ENCODE assay signal across 23 mouse cellular contexts in genomic region chr3:59024531-59025192, GRCm38 (mm10). TPM values are rescaled to one million over a fixed set of nuclear protein-coding genes. Genes with fewer than 3 reads are reported as not detected.
DNase-seq lines count a peak whose midpoint lies in the region; ATAC-seq and TF ChIP-seq lines count a peak whose summit lies in the region.
"Had no signal": no experiment of that assay in that cellular context is flagged by ENCODE, and none has a peak within 500 bp of the region (broad histone marks: within the 10 kb centered on the region; RNA-seq: fewer than 3 reads in every experiment).

No protein-coding gene starts in this region.

- no peak overlapping the region for H3K4me3 ChIP-seq in forebrain, embryonic 10.5 days
- H3K4me3 ChIP-seq in forebrain, embryonic 13.5 days: no peak overlapping the region
- no peak overlapping the region for H3K4me3 ChIP-seq in heart, embryonic 12.5 days
- H3K4me3 ChIP-seq in heart, embryonic 16.5 days (ENCODE audit: low read length): no peak overlapping the region
- H3K4me3 ChIP-seq in liver, embryonic 16.5 days (ENCODE audit: low read depth, low read length): no peak overlapping the region
- H3K4me3 ChIP-seq in thymus, adult 2 months (ENCODE audit: control insufficient read depth, insufficient read depth, low read length): no peak overlapping the region
- H3K4me3 ChIP-seq in hindbrain, embryonic 16.5 days (ENCODE audit: low read length): no peak overlapping the region
- H3K4me3 ChIP-seq: forebrain, embryonic 15.5 days; hindbrain, embryonic 12.5 days; midbrain, embryonic 10.5 days had no signal

- TF ChIP-seq CTCF in thymus, adult 2 months (IDR thresholded peaks at IDR 0.05; ENCODE audit: borderline replicate concordance, control insufficient read depth, extremely low read depth, insufficient read depth, low read length, poor library complexity): no peak

- no peaks in the 10 kb centered on the region for H3K27me3 ChIP-seq in forebrain, embryonic 10.5 days (ENCODE audit: poor library complexity, severe bottlenecking)
- H3K27me3 ChIP-seq in forebrain, embryonic 13.5 days: no peaks in the 10 kb centered on the region
- H3K27me3 ChIP-seq in heart, embryonic 12.5 days (replicated peaks): no peaks in the 10 kb centered on the region
- H3K27me3 ChIP-seq in heart, embryonic 16.5 days (ENCODE audit: control insufficient read depth, insufficient read depth, low read length): no peaks in the 10 kb centered on the region
- no peaks in the 10 kb centered on the region for H3K27me3 ChIP-seq in liver, embryonic 16.5 days (ENCODE audit: control insufficient read depth, insufficient read depth, low read depth, low read length)
- H3K27me3 ChIP-seq in thymus, adult 2 months (ENCODE audit: control insufficient read depth, insufficient read depth, low read length): no peaks in the 10 kb centered on the region
- H3K27me3 ChIP-seq in hindbrain, embryonic 16.5 days (replicated peaks; ENCODE audit: control insufficient read depth, insufficient read depth, low read length): no peaks in the 10 kb centered on the region
- H3K27me3 ChIP-seq: forebrain, embryonic 15.5 days; hindbrain, embryonic 12.5 days had no signal

- ATAC-seq in forebrain, embryonic 13.5 days: no peak
- ATAC-seq in heart, embryonic 12.5 days (ENCODE audit: insufficient number of reproducible peaks, low FRiP score): peak; percentile 53; the same call in 1 of the 2 replicates
- ATAC-seq in heart, embryonic 16.5 days (replicated peaks; ENCODE audit: extremely low read depth, insufficient read depth, low FRiP score): no peak
- ATAC-seq in liver, embryonic 16.5 days (ENCODE audit: low read depth): peak; percentile 37; the same call in 1 of the 2 replicates
- ATAC-seq in hindbrain, embryonic 16.5 days: no peak
- ATAC-seq: activated CD4-positive, CD25-positive, alpha-beta regulatory T cell, adult 4 months; forebrain, embryonic 15.5 days had no signal

- intact Hi-C loops in heart, postnatal 14 days (cut with DNase I): no loop called here

- H3K4me1 ChIP-seq in forebrain, embryonic 10.5 days: peaks cover 33% of the 10 kb centered on the region
- H3K4me1 ChIP-seq in forebrain, embryonic 13.5 days: peaks cover 13% of the 10 kb centered on the region
- peaks cover 54% of the 10 kb centered on the region for H3K4me1 ChIP-seq in heart, embryonic 12.5 days (replicated peaks)
- H3K4me1 ChIP-seq in heart, embryonic 16.5 days (ENCODE audit: control insufficient read depth, insufficient read depth, low read length): peaks cover 33% of the 10 kb centered on the region
- H3K4me1 ChIP-seq in liver, embryonic 16.5 days (ENCODE audit: control insufficient read depth, low read depth, low read length): no peaks in the 10 kb centered on the region
- no peaks in the 10 kb centered on the region for H3K4me1 ChIP-seq in thymus, adult 2 months (replicated peaks; ENCODE audit: control insufficient read depth, insufficient read depth, low read length)
- H3K4me1 ChIP-seq in hindbrain, embryonic 16.5 days (ENCODE audit: control insufficient read depth, insufficient read depth, low read depth, low read length): peaks cover 4% of the 10 kb centered on the region; the same call in 1 of the 2 replicates

- no peak overlapping the region for H3K9ac ChIP-seq in forebrain, embryonic 13.5 days
- peak overlapping the region; percentile 40; the same call in 1 of the 2 replicates for H3K9ac ChIP-seq in heart, embryonic 12.5 days
- peak overlapping the region; percentile 18; the same call in 1 of the 2 replicates for H3K9ac ChIP-seq in heart, embryonic 16.5 days (ENCODE audit: low read length)
- H3K9ac ChIP-seq in liver, embryonic 16.5 days (ENCODE audit: low read depth, low read length): no peak overlapping the region
- H3K9ac ChIP-seq in hindbrain, embryonic 16.5 days (ENCODE audit: low read depth, low read length): no peak overlapping the region
- H3K9ac ChIP-seq: forebrain, embryonic 15.5 days; hindbrain, embryonic 12.5 days; lung, embryonic 14.5 days had no signal

- TF ChIP-seq POLR2A in thymus, adult 2 months (IDR thresholded peaks at IDR 0.05; ENCODE audit: control insufficient read depth, extremely low read depth, insufficient read depth, low read length, poor library complexity): no peak

- DNase-seq in forebrain, embryonic 10.5 days (ENCODE audit: extremely low spot score, low spot score): no peak
- DNase-seq in heart, postnatal 14 days: no peak
- DNase-seq in thymus, adult 2 months: no peak
- DNase-seq: adrenal gland, adult 8-10 months; cerebellum, adult 18-20 months; cerebellum, postnatal 25 days; embryo, embryonic 11 days; gastrocnemius, postnatal 36 days; kidney, adult 11 months; layer of hippocampus, adult 9-11 months; lung, embryonic 14.5 days; lung, postnatal 36 days; thymus, postnatal 14 days had no signal

- H3K4me2 ChIP-seq in forebrain, embryonic 13.5 days: no peak overlapping the region
- H3K4me2 ChIP-seq in heart, embryonic 12.5 days: peak overlapping the region; percentile 45
- peak overlapping the region; percentile 42 for H3K4me2 ChIP-seq in heart, embryonic 16.5 days (ENCODE audit: low read depth, low read length)
- no peak overlapping the region for H3K4me2 ChIP-seq in liver, embryonic 16.5 days (ENCODE audit: low read depth, low read length)
- H3K4me2 ChIP-seq in hindbrain, embryonic 16.5 days (ENCODE audit: low read length): no peak overlapping the region
- H3K4me2 ChIP-seq: forebrain, embryonic 15.5 days; hindbrain, embryonic 12.5 days; lung, embryonic 14.5 days had no signal

- WGBS in forebrain, embryonic 10.5 days: 72% methylated on average over 14 of the region's 14 CpGs
- 83% methylated on average over 14 of the region's 14 CpGs for WGBS in forebrain, embryonic 13.5 days
- 13% methylated on average over 14 of the region's 14 CpGs for WGBS in heart, embryonic 12.5 days
- 24% methylated on average over 14 of the region's 14 CpGs for WGBS in heart, embryonic 16.5 days
- 18% methylated on average over 14 of the region's 14 CpGs for WGBS in liver, embryonic 16.5 days (ENCODE audit: insufficient replicate concordance)
- WGBS in thymus, adult 2 months: 80% methylated on average over 14 of the region's 14 CpGs
- WGBS in hindbrain, embryonic 16.5 days: 74% methylated on average over 14 of the region's 14 CpGs

- 0 out of 2 replicates have a peak overlapping the region, but pooled peaks have one; percentile 1 for H3K27ac ChIP-seq in forebrain, embryonic 10.5 days
- no peak overlapping the region for H3K27ac ChIP-seq in forebrain, embryonic 13.5 days
- 0 out of 2 replicates have a peak overlapping the region, but pooled peaks have one; percentile 15 for H3K27ac ChIP-seq in heart, embryonic 12.5 days (ENCODE audit: poor library complexity, severe bottlenecking)
- 0 out of 2 replicates have a peak overlapping the region, but pooled peaks have one; percentile 14 for H3K27ac ChIP-seq in heart, embryonic 16.5 days (ENCODE audit: low read length)
- no peak overlapping the region for H3K27ac ChIP-seq in liver, embryonic 16.5 days (ENCODE audit: low read length)
- no peak overlapping the region for H3K27ac ChIP-seq in thymus, adult 2 months (ENCODE audit: control insufficient read depth, insufficient read depth, low read length)
- no peak overlapping the region for H3K27ac ChIP-seq in hindbrain, embryonic 16.5 days (ENCODE audit: low read depth, low read length)
- H3K27ac ChIP-seq: forebrain, embryonic 15.5 days; hindbrain, embryonic 12.5 days; kidney, postnatal 0 days; midbrain, embryonic 10.5 days had no signal

- no peaks in the 10 kb centered on the region for H3K36me3 ChIP-seq in forebrain, embryonic 10.5 days (replicated peaks)
- no peaks in the 10 kb centered on the region for H3K36me3 ChIP-seq in forebrain, embryonic 13.5 days (ENCODE audit: poor library complexity, severe bottlenecking)
- H3K36me3 ChIP-seq in heart, embryonic 12.5 days: no peaks in the 10 kb centered on the region
- no peaks in the 10 kb centered on the region for H3K36me3 ChIP-seq in heart, embryonic 16.5 days (ENCODE audit: control insufficient read depth, insufficient read depth)
- no peaks in the 10 kb centered on the region for H3K36me3 ChIP-seq in liver, embryonic 16.5 days (ENCODE audit: control insufficient read depth, insufficient read depth)
- no peaks in the 10 kb centered on the region for H3K36me3 ChIP-seq in thymus, adult 2 months (ENCODE audit: control insufficient read depth, insufficient read depth, low read length)
- no peaks in the 10 kb centered on the region for H3K36me3 ChIP-seq in hindbrain, embryonic 16.5 days (ENCODE audit: control insufficient read depth, insufficient read depth, low read length)
- H3K36me3 ChIP-seq: forebrain, embryonic 15.5 days; hindbrain, embryonic 12.5 days; midbrain, embryonic 10.5 days had no signal

- no peaks in the 10 kb centered on the region for H3K9me3 ChIP-seq in forebrain, embryonic 10.5 days
- no peaks in the 10 kb centered on the region for H3K9me3 ChIP-seq in forebrain, embryonic 13.5 days (replicated peaks)
- H3K9me3 ChIP-seq in heart, embryonic 12.5 days (replicated peaks): no peaks in the 10 kb centered on the region
- H3K9me3 ChIP-seq in heart, embryonic 16.5 days (replicated peaks; ENCODE audit: control insufficient read depth, low read length): no peaks in the 10 kb centered on the region
- no peaks in the 10 kb centered on the region for H3K9me3 ChIP-seq in liver, embryonic 16.5 days (replicated peaks; ENCODE audit: control insufficient read depth, low read length)
- H3K9me3 ChIP-seq in hindbrain, embryonic 16.5 days (ENCODE audit: control insufficient read depth, low read length): no peaks in the 10 kb centered on the region
- H3K9me3 ChIP-seq: forebrain, embryonic 15.5 days; hindbrain, embryonic 12.5 days; midbrain, embryonic 10.5 days had no signal

RNA-seq across cellular contexts. Expression of gene Med12l, which starts 19.0 kb away (rescaled TPM):
- 2.9 and 3.1 TPM in 2 replicates for polyA plus RNA-seq in forebrain, embryonic 10.5 days (2016; fragmentation: Nextera tagmentation; extraction: Ambion mirVana)
- polyA plus RNA-seq in forebrain, embryonic 13.5 days (2015; fragmentation: Nextera tagmentation; extraction: Ambion mirVana): 3.5 and 3.7 TPM in 2 replicates
- 5.1 and 5.6 TPM in 2 replicates for polyA plus RNA-seq in heart, embryonic 12.5 days (2016; fragmentation: Nextera tagmentation; extraction: Ambion mirVana)
- 1 to 10 TPM; 8.7 to 9.7 TPM for total RNA-seq in heart, postnatal 14 days (2021)
- polyA plus RNA-seq in heart, embryonic 16.5 days (2015; fragmentation: Nextera tagmentation; extraction: Ambion mirVana): 2.3 and 2.6 TPM in 2 replicates
- 0.37 and 0.73 TPM in 2 replicates for polyA plus RNA-seq in liver, embryonic 16.5 days (2015; fragmentation: Nextera tagmentation; extraction: Ambion mirVana)
- 3.3 and 4.2 TPM in 2 replicates for polyA plus RNA-seq in thymus, adult 2 months (2012; rRNA removed)
- polyA plus RNA-seq in hindbrain, embryonic 16.5 days (2015; fragmentation: Nextera tagmentation; extraction: Ambion mirVana): 3.9 and 4.1 TPM in 2 replicates

Comparison
In these comparisons a context has a peak if more than half of its experiments do, and no peak if none do; other contexts are left out.
1. H3K27ac ChIP-seq: peak in forebrain, embryonic 10.5 days (single experiment), heart, embryonic 12.5 days (single experiment) and heart, embryonic 16.5 days (single experiment); none in forebrain, embryonic 13.5 days (single experiment), liver, embryonic 16.5 days (single experiment), thymus, adult 2 months (single experiment) and hindbrain, embryonic 16.5 days (single experiment).
2. ATAC-seq: peak in heart, embryonic 12.5 days (single experiment) and liver, embryonic 16.5 days (single experiment); none in forebrain, embryonic 13.5 days (single experiment), heart, embryonic 16.5 days (single experiment) and hindbrain, embryonic 16.5 days (single experiment).
3. H3K4me2 ChIP-seq: peak in heart, embryonic 12.5 days (single experiment) and heart, embryonic 16.5 days (single experiment); none in forebrain, embryonic 13.5 days (single experiment), liver, embryonic 16.5 days (single experiment) and hindbrain, embryonic 16.5 days (single experiment).
4. H3K9ac ChIP-seq: peak in heart, embryonic 12.5 days (single experiment) and heart, embryonic 16.5 days (single experiment); none in forebrain, embryonic 13.5 days (single experiment), liver, embryonic 16.5 days (single experiment) and hindbrain, embryonic 16.5 days (single experiment).